Mouse (Mus musculus) ZHBTc4 (cell line): ENCODE results near the gene Lpgat1.

Source experiments
- DNase-seq: peaks from one replicate; pipeline ENCODE4 v3.0.0-alpha.2; 2011; ENCODE audit warnings: low read depth, low spot score

Lpgat1 gene

DNA sequence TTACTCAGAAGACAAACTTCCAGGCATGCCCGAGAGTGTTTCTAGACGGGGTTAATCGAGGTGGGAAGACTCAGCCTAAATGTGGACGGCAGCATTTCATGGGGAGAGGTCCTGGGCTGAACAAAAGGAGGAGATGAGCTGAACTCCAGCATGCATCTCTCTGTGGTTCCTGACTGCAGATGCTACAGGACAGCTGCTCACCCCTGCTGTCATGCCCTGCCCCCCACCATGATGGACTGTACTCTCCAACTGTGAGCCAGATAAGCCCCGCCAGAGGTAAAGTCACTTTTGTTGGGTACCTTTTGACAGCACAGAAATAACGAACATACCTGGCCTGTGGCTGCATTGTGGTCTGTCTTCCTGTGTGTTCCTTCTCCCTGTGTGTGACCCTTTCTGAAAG lies 88.2 kb downstream of the Lpgat1 start:
- no peak for DNase-seq

DNA sequence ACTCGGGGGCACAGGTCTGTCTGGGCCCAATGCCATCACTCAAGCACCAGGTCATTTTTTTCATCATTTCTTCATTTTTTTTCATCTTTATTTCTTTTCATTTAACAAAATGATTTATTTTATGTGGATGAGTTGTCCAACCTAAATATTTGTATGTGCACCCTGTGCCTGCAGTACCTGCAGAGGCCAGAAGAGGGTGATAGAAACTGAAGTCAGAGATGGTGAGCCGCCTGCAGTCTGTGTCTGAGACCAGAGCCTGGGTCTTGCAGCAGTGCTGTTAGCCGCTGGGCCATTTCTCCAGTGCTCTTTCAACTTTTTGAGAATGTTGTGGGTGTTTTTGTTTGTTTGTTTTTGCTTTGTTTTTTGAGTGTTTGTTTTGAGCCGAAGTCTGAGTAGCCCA lies 89.1 kb downstream of the Lpgat1 start:
- peak; percentile 84 for DNase-seq

DNA sequence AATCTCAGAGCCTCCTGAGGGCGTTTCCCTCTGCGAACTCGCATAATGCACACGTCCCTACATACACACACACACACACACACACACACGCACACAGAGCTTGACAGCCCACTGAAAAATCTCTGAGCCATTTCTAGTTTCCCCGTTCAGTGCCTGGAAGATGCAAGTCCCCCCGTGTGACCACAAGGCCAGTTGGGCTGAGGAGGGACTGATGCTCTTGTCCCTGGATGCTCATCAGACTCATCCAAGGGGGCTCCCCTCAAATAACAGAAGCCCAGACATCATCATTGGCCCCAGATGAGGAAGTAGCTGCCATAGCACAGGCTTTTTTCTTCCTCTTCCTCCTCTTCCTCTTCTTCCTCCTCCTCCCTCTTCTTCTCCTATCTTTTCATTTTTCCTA lies 90.3 kb downstream of the Lpgat1 start:
- no peak for DNase-seq

DNA sequence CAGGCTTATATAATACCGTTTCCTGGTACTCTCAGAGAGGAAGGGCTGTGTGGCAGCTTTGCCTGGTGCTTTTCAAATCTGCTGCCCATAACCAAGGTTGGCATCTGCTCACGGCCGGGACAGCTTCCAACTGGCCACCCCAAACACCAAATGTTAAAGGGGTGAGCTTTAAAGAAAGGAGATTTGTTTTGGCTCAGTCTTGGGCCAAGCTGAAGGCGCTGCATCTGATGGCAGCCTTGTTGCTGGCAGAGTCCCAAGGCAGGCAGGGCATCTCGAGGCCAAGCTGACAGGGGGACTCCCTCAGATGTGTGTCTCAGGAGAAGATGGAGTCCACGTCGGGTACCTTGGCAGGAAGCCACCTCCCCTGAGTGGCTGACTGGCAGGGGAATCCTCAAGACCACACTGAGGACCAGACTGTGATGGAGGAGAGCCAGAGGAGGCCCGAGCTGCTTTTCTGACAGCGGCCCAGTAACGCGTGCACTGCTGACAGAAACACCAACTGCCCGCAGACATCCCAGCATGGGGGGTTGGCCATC lies 91.1 kb downstream of the Lpgat1 start:
- no peak for DNase-seq

DNA sequence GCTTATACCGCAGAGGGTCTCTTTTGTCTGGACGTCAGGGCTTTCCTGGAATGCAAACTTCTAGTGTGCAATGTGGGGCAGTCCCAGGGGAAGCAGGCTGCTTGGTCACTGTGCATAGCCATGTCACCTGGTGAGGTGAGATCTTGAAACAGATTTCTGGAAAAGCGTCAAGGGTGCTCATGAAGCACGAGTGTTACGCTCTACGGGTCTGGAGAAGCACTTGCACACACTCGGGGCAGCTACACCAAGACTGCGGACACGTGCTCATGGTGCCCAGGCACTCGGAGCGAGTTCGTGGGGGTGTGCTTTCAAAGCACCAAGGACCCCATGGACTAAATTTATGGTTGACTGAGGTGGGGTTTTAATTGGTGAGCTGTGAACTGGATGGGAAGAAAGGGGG lies 94.1 kb downstream of the Lpgat1 start:
- no peak for DNase-seq

DNA sequence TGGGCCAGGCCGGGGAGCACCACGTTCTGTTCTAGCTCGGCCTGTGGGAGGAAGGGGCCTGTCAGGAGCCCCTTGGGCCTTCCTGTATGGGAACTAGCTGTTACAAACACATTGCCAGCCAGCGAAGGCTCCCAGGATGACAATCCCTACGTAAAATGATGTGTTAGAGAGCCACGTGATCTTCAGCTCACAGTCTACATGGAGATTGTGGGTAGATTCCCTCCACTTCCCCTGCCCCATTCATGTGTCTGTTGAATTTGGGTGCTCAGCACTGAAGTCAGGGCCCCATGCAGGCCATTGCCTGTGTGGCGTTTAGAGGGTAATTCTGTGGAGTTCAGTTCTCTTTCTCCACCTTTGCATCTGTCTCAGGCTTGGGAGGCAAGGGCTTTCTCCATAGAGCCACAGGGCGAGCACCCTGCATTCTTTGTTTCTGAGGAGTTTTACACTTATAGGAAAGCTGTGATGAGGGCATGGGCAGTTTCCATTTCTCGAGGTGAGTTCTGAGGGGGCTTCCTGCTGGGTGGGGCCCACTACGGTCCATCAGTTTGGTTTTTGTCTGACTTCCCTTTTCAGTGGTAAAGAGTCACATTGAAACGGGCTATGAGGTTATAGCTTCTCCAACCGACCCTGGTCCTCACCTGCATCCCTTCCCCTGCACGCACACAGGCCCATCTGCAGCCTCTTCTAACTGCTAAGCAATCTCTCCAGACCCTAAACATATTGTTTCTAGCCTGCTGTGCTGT lies 95.5 kb downstream of the Lpgat1 start:
- no peak for DNase-seq

DNA sequence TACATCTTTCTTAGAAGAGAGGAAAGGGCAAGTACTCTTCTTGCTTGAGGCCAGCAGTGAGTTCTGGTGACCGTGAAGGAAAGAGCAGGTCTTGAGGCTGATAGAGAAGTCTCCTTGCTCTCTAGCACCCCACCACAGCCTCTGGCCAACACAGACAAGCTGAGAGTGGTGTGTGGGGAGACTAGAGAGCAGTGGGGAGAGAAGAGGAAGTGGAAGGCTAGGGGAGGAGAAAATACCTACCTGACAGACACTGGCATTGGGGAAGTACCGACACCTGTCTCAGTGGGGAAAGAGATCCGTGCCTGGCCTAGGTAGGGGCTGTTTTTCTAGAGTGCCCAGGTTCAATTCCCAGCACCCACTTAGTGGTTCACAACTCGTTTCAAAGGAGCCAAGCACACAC lies 96.6 kb downstream of the Lpgat1 start:
- DNase-seq: no peak

DNA sequence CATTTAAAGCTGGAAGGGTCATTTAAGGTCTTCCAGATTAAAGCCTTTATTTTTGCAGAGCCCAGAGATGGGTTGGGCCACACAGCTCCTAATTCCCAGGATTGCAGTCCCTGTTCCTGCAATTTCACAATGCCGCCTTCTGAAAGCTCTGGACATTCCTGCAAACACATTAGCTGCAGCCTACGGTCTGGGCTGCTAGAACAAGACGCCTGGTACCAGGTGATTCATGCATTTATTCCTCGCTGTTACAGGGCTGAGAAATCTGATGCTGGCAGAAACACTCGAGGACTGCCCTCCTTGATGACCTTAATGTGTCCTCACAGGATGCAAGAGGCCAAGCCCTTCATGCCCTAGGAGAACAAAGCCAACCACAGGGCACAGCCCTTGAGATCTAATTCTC lies 97.3 kb downstream of the Lpgat1 start:
- DNase-seq: no peak

DNA sequence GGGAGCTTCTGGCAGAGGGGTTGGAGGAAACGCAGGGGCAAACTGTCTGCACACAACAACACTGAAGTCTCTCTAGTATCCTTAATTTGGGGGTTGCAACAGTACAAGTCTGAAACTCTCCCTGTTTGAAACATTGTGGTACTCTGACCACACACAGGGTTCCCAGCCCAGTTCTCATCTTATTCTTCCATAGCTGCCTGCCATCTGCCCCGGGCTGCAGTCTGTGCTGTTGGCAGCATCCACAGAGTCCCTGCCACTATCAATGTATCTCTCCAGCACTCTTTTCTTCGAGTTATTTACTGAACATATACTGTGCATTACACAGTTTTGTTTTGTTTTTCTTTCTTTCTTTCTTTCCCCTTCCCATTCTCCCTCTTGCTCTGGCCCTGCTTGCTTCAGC lies 99.0 kb downstream of the Lpgat1 start:
- DNase-seq: no peak

DNA sequence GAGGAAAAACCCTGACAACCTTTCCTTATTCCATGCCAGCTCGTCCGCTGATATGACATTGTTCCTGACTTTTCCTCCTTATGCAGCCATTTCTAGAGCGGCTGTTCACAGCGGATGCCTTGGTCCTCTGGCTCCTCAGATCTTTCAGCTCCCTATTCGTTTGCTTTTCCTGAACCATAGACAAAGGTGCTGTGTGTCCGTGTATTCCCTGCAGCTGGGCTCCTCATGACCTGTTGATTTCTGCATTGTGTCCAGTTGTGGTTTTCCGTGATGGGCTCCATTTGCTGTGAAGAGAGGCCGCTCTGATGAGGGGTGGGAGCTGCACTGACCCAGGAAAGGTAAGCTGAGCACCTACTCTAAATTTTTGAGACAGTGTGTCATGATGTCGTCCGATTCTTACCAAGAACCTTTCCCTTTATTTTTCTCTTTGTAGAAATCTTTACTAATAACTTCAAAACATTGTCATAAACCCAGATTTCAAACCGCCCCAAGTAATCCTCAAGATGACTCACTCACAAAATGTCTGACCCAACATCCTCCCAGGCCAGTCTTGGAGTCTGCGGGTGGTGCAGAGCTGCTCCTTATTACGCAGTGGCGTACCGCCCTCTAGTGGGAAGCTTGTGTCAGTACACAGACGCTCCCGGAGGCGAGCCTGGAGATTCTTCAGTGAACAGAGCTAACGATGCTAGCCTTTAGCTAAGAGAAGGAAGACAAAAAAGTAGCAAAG lies 99.9 kb downstream of the Lpgat1 start:
- DNase-seq: peak; percentile 93

DNA sequence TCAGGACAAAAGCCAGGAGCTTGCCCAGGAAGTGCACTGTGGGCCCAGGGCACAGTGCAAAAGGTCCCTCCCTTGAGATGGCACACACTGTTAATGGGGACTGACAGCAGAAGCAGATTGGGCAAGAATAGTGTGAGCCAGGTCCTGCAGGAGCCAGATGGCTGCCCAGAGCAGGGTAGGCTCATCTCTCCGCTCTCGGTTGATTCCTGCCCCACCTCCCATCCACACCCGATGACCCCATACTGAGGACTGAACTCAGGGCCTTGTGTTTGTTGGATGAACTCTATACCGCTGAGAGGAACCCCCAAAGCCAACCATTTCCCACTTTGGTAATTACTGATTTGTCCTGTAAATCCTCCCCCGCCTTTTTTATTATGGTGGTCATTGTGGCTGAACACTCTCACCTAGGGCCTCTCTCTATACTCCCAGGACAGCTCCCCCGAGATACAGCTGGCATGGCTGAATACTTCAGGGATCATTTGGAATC lies 100.6 kb downstream of the Lpgat1 start:
- DNase-seq: no peak

DNA sequence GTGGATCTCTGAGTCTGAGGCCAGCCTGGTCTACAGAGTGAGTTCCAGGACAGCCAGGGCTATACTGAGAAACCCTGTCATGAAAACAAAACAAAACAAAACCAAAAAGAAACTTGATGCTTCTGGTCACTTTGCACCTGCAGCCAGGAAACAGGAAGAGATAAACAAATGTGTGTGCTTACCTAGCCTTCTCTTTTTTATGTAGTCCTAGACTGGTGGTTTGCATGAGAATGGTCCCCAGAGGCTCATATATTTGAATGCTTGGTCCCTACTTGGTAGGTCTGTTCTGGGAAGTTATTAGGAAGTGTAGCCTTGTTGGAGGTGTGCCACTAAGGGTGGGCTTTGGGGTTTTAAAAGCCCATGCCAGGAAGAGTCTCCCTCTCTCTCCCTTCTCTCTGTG lies 101.4 kb downstream of the Lpgat1 start:
- DNase-seq: no peak

DNA sequence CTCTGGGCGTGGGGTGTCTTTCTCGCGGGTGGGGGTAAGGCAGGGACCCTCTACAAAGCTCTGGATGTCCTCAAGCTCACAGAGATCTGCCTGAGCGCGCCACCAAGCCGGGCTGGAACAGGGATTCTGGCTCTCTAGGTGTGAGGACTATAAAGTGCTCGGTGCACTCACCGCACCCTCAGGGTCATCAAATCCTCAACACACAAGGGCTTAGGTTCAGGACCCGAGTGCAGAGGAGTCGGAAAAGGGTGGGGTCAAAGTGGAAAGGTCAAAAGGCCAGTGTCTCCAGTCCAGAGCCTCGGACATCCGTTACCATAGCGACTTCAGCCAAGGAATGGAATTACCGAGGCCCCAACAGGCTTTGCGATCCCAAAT lies 103.3 kb downstream of the Lpgat1 start:
- no peak for DNase-seq

DNA sequence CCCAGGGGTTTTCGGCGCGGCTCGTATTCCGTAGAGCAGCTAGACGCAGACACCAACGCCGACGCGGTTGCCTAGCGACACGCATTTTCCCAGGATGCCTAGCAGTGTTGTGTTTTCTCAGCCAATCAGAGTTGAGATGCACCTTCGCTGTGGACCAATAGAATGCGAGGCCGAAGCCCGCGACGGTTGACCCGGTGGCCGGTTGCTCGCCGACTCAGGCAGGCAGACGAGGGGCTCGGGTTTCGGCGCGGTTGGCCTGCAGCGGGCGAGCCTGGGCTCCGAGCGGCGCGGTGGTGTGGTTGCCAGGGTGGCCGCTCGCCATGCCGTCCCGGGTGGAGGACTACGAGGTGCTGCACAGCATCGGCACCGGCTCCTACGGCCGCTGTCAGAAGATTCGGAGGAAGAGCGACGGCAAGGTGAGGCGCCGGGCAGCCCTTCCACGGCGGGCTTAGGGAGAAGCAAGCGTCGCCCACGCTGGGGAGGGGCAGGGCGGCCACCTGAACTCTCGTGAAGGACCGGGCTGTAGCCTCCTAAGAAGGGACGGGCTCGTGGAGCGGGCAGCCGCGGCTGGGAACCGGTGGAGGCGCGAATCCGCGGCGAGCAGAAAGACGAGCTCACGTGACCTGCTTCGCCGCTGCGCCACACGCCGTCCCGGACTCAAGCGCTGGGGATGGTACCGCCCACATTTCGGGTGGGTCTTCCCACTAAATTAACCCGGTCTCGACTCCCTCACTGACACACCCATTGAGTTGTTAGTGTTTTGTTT lies 103.9 kb downstream of the Lpgat1 start, which contains the start of gene Nek2:
Nek2 (plus strand) TSS at position 119 of the 766 bp plus-strand sequence.
- DNase-seq: peak; percentile 100

DNA sequence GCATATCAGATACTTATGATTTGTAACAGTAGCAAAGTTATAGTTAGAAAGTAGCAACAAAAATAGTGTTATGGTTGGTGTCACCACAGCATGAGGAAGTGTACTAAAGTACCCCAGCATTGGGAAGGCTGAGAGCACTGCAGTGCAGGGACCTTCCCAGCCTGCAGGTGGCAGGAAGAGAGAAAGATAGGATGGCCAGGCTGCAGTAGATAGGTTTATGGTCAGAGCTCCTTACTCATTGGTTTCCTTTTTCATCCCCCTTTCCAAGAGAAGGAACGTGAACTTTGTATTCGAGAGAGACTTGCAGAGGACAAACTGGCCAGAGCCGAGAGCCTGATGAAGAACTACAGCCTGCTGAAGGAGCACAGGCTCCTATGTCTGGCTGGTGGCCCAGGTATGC lies 111.5 kb downstream of the Lpgat1 start:
- DNase-seq: peak; percentile 51

DNA sequence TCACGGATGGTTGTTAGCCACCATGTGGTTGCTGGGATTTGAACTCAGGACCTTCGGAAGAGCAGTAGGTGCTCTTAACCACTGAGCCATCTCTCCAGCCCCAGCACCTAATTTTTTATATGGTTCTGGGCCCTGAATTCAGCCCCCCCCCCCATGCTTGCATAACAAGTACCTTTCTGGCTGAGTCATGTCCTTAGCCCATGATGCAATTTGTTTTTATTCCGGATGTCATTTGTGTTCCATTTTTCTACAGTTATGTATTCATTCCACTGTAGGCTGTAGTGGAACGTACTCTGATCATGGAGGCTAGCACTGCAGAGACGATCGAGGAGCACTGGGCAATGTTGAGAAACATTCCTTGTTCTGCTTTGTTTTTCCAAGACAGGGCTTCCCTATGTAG lies 115.8 kb downstream of the Lpgat1 start:
- DNase-seq: no peak
